Mouse (Mus musculus) G1E (cell line): ENCODE data around the gene Arhgef40.
"Not testable (repeated sequence)": the region's sequence is repeated elsewhere in the genome, so short reads cannot be mapped to it uniquely, and the experiment has no call there.

Experiments
- CTCF ChIP-seq: IDR thresholded peaks from 2 replicates; pipeline ENCODE4 v1.5.1; 2012; ENCODE audit warnings: low read depth, low read length, inconsistent platforms, mixed read lengths
- GATA1 ChIP-seq: IDR thresholded peaks from 2 replicates; pipeline ENCODE4 v1.6.1; 2012; ENCODE audit warnings: borderline replicate concordance, low read length, inconsistent platforms, mixed read lengths
- GATA2 ChIP-seq: IDR thresholded peaks from 2 replicates; pipeline ENCODE4 v1.6.1; 2012; ENCODE audit warnings: low read depth, low read length, inconsistent platforms, borderline replicate concordance
- POLR2AphosphoS5 ChIP-seq: IDR thresholded peaks from 2 replicates; pipeline ENCODE4 v1.6.1; 2012; ENCODE audit warnings: low read depth, low read length, inconsistent platforms; ENCODE audit not compliant: insufficient replicate concordance

DNA sequence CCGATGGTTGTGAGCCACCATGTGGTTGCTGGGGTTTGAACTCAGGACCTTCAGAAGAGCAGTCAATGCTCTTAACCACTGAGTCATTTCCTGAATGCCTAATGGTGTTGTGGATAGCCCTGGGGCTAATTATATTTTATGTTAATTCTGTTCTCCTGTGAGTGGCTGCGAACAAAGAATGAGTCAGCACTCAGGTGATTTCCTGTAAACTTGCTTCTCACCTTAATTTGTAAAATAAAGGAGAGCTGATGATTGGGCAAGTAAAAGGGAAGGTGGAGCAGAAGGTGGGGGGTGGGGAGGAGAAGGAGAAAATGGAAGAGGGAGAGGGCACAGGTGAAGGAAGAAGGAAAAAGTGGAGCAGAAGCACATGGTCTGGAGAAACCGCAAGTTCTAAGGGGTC is 68.2 kb downstream of the Arhgef40 start:
- not testable (repeated sequence) for TF ChIP-seq CTCF, GATA1, GATA2, POLR2AphosphoS5
